Mouse (Mus musculus) Patski (cell line): Measurements from ENCODE around the gene Sf3b1. TPM values are rescaled to one million over a fixed set of nuclear protein-coding genes. Genes with fewer than 3 reads are reported as not detected.
"Not testable (repeated sequence)": the region's sequence is repeated elsewhere in the genome, so short reads cannot be mapped to it uniquely, and the experiment has no call there.

Experiments used
- ATAC-seq: fragments of 100-300 bp; one replicate; pipeline ENCODE4 v1.8.0; 2021
- CTCF ChIA-PET: fragments of 350-600 bp; sonication (Branson Sonifier 250); formaldehyde crosslinking; loops from one replicate; lab custom pipeline; 2022; ENCODE audit warnings: inconsistent platforms; lab: Charles Lee
- POLR2A ChIA-PET: fragments of 350-600 bp; sonication (Branson Sonifier 250); formaldehyde crosslinking; loops from one replicate; lab custom pipeline; 2022; ENCODE audit warnings: antibody characterized with exemption, inconsistent platforms; lab: Charles Lee
- DNase-seq: peaks from one replicate; pipeline ENCODE4 v3.0.0-alpha.2; 2011; ENCODE audit warnings: low read depth, low spot score
- H3K27me3 ChIP-seq: fragments of 371-371 bp; one replicate; pipeline ENCODE4 v1.5.1; 2021
- CTCF ChIP-seq: fragments of 100-300 bp; IDR thresholded peaks from one replicate; pipeline ENCODE4 v1.5.1; 2021
- in situ Hi-C: fragments of 300-500 bp; cut with MboI; formaldehyde crosslinking; loops from 3 replicates; pipeline ENCODE4 v1.11.1; 2018; ENCODE audit warnings: low pct_unique_long_range_greater_than_20kb, mixed read lengths
- polyA plus RNA-seq: library from polyadenylated mRNA; unstranded; gene quantifications from one replicate; pipeline ENCODE4 v1.2.3, GENCODE M21; 2021

Sf3b1 gene
- polyA plus RNA-seq, 1 experiment from 2014 or later = 147 TPM

DNA sequence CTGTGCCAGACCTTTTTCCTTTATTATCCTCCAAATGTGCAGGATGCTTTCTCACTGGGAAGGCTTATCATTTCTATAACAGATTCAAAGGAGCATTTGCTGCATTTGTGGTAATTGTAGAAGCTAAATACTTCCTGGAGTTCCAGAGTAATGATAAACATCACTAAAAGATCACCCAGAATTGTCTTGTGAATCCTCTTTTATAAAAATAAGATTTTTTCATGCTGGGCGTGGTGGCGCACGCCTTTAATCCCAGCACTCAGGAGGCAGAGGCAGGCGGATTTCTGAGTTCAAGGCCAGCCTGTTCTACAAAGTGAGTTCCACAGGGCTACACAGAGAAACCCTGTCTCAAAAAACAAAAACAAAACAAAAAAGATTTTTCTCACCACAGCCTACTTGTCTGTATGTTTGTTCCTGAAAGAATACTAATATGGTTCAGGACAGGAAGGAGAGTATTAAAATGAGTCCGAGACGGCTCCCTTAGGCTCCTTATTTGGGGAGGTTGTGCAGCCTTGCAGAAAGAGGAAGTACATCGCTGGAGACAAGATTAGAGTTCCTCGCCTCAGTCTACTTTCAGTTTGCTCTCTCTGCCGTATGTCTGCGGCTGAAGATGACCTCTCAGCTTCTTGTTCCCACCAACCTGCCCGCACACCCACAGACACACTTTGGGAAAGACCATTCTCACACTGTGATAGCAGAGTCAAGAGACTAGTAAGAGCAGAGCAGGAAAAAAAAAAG lies 1.4 kb upstream of the Sf3b1 start:
- in situ Hi-C loops = no loop called here
- H3K27me3 ChIP-seq = no peaks in the 10 kb centered on the region
- ChIA-PET POLR2A (no interaction called here), CTCF (interaction anchor here (1.0 kb wide), 1 partner anchor 16 kb away, joined by 4 read pairs; no protein-coding TSS in a partner anchor)
- ATAC-seq (no peak), DNase-seq (no peak)
- TF ChIP-seq CTCF = no peak

DNA sequence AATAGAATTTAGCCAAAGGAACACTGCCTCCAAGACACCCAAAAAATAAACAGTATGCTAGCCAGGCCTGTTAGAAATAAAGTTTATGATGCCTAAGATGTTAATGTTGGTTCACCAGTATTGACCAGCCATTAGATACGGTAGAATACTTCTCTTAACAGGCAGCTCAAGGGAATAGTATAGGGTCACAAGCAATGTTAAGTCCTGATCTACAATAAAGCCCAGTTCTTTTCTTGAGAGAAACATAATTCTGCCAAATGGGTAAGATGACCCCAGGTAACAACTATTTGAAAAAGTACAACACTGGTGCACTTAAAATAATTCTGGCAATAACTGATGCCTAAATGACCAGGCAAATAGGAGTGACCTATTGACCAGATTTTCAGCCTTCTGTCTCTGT lies 685 bp upstream of the Sf3b1 start:
- CTCF ChIA-PET = no interaction called here
- ATAC-seq (no peak), DNase-seq (no peak)
- no peak for TF ChIP-seq CTCF
- in situ Hi-C loops = no loop called here
- no peaks in the 10 kb centered on the region for H3K27me3 ChIP-seq
- POLR2A ChIA-PET = no interaction called here

DNA sequence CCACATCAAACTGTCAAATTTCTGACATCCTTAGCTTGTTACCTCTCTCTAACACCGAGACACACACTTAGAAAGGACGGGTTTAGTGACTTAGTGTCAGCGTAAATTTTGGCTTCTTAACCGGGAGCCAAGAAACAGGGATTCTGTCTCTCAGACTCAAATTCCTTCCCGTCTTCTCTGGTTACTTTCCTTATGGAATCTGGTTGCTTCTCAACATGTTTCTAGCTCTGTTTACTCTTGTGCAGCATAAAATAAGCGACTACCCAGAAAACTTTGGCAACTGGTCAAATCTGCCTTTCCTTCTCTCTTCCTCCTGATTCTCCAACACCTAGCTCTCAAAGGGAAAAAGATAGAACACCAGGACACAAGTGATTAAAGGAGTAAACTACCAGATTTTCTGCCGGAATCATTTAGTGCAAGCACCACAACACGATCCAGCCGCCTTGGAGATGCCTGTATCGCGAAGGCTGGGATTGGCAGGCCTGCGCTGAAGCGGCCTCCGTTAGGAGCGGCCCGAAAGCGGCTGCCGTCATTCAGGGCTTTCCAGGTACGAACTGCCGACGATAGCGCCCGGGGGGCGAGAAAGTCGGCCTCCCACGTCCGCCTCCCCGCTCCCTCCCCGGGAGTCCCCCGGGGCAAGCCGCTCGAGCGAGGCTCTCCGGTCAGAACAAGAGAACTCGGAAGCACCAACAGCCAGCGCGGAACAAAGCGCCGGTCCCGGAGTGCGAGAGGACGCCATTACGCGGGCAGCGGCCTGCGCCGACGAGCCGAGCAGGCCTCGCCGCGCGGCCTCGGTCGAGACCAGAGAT lies 633 bp downstream of the Sf3b1 start:
- no peak for TF ChIP-seq CTCF
- ChIA-PET POLR2A (no interaction called here), CTCF (interaction anchor here (1.2 kb wide), 1 partner anchor 10 kb away, joined by 3 read pairs; no protein-coding TSS in a partner anchor)
- H3K27me3 ChIP-seq = no peaks in the 10 kb centered on the region
- ATAC-seq (peak; percentile 55), DNase-seq (no peak)
- in situ Hi-C loops = no loop called here

DNA sequence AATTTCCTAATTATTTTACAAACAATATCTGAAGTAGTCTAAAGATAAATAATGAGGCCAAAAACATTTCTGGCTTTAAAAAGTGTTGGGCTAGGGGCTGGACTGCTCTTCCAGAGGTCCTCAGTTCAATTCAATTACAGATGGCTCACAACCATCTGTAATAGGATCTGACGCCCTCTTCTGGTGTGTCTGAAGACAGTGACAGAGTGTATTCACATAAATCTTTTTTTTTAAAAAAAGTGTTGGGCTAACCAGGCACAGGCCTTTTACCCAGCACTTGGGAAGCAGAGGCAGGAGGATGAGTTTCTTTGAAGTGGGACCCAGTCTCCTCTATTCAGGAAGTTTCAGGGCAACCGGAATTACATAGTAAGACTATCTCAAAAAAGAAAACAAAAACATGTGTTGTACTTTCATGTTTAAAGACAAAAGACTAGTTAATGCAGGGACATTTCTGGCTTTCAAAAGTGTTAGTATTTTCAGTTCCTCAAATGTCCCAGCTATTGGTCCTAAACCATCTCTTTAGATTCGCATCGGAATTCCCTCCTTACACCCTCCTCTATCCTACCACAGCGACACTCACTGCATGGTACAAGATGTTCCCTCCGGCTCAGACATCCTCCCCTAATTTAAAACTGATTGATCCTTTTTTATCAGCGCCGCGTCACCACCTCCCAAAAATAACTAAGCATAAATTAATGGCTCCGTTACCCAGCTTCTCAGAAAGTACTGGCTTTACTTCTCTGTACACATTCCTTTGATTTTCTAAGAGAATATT lies 1.4 kb downstream of the Sf3b1 start:
- peak; percentile 49 for TF ChIP-seq CTCF
- DNase-seq (no peak), ATAC-seq (no peak)
- ChIA-PET POLR2A (interaction anchor here (0.6 kb wide), 1 partner anchor 17 kb away, joined by 4 read pairs; no protein-coding TSS in a partner anchor), CTCF (interaction anchor here (1.2 kb wide), 1 partner anchor 9 kb away, joined by 3 read pairs; no protein-coding TSS in a partner anchor)
- H3K27me3 ChIP-seq = no peaks in the 10 kb centered on the region
- in situ Hi-C loops = no loop called here

DNA sequence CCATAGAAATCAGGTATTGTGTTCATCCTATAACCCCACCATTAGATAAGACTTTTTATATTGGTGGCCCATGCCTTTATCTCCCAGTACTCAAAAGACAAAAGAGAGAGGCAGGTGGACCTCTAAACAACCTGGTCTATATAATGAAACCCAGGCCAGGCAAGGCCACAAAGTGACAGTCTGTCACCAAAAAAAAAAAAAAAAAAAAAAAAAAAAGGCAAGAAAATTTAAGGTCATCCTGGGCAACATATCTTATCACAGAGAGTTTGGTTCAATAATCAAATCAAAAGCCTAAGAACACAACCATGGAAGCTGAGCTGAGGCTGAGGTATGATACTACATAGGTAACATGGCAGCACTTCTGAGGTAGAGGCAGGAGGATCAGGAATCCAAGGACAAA lies 5.4 kb downstream of the Sf3b1 start:
- in situ Hi-C loops = no loop called here
- POLR2A ChIA-PET = interaction anchor here (0.7 kb wide), 1 partner anchor 823 kb away, joined by 6 read pairs; no protein-coding TSS in a partner anchor
- no peak for ATAC-seq
- no peak for DNase-seq
- CTCF ChIA-PET = no interaction called here
- no peak for TF ChIP-seq CTCF
- no peaks in the 10 kb centered on the region for H3K27me3 ChIP-seq

DNA sequence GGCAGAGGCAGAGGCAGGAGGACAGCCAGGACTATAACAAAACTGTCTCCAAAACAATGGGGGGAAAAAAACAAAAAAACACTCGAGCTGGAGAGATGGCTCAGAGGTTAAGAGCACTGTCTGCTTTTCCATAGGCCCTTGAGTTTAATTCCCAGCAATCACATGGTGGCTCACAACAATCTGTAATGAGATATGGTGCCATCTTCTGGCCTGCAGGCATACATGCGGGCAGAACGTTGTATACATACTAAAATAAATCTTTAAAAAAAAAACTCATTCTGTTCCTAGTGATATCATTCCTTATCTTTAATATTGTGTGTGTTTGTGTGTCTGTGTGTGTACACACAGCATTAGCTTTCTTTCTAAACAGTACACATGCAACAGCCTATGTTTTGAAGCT lies 14.8 kb downstream of the Sf3b1 start:
- ATAC-seq (no peak), DNase-seq (no peak)
- TF ChIP-seq CTCF = peak; percentile 55
- in situ Hi-C loops = no loop called here
- H3K27me3 ChIP-seq = no peaks in the 10 kb centered on the region
- ChIA-PET POLR2A (no interaction called here), CTCF (interaction anchor here (0.8 kb wide), 1 partner anchor 9 kb away, joined by 3 read pairs; no protein-coding TSS in a partner anchor)

DNA sequence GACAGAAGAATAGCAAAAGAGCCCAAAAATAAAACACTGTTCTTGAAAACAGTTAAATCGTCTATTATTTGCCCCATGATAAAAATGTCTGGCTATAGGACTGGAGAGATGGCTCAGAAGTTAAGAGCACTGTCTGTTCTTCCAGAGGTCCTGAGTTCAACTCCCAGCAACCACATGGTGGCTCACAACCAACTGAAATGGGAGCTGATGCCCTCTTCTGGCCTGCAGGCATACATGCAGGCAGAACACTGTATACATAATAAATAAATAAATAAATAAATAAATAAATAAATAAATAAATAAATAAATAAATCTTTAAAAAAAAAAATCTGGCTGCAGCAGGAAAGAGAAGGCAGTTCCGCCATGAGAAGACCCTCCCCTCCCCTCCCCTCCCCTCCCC lies 19.0 kb downstream of the Sf3b1 start:
- DNase-seq, H3K27me3 ChIP-seq, in situ Hi-C loops, ATAC-seq, POLR2A ChIA-PET: not testable (repeated sequence)
- peak; percentile 61 for TF ChIP-seq CTCF
- CTCF ChIA-PET = interaction anchor here (0.8 to 2.9 kb wide), 3 partner anchors 11 to 156 kb away, joined by 3 to 10 read pairs (median 4); no protein-coding TSS in a partner anchor

DNA sequence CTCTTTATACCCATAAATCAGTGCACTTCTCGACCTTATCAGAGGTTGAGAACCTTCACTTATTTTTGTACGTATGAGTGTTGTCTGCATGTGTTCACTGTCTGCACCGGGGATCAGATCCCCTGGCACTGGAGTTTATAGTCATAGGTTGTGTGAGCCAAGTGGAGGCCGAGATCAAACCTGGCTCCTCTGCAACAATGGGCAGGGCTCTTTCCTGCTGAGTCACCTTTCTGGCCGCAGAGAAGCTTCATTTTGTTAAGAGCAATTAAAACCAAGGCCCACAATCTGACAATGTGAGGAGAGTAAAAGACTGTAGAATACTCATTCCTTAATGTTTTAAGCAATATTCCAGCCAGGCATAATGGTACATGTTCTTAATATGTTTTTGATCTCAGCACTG lies 33.7 kb downstream of the Sf3b1 start:
- ChIA-PET CTCF (interaction anchor here (1.0 to 1.7 kb wide), 2 partner anchors 9 to 10 kb away, joined by 4 read pairs; no protein-coding TSS in a partner anchor), POLR2A (no interaction called here)
- ATAC-seq (no peak), DNase-seq (no peak)
- TF ChIP-seq CTCF = no peak
- no peaks in the 10 kb centered on the region for H3K27me3 ChIP-seq
- in situ Hi-C loops = no loop called here

DNA sequence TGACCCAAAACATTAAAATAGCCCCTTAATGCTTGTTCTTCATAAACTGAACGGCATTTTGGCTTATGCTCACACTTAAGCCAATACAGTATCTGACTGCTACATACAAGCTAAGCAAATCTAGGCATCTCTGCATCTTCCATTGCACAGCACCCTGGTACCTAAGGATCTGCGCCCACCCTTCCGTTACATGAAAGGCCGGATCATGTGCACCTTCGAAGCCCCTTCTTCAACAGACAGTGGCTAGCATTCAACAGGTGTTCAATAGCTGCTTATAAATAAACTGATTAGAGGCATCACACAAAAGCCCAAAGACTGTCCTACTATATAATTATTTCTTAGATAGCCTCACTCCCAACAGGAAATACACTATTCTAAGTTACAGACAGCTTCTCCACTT lies 41.0 kb downstream of the Sf3b1 start:
- ChIA-PET CTCF (interaction anchor here (1.4 kb wide), 1 partner anchor 10 kb away, joined by 4 read pairs; no protein-coding TSS in a partner anchor), POLR2A (interaction anchor here (0.6 kb wide), 1 partner anchor 8 kb away, joined by 5 read pairs; no protein-coding TSS in a partner anchor)
- TF ChIP-seq CTCF = no peak
- H3K27me3 ChIP-seq = no peaks in the 10 kb centered on the region
- in situ Hi-C loops = no loop called here
- DNase-seq (no peak), ATAC-seq (no peak)

DNA sequence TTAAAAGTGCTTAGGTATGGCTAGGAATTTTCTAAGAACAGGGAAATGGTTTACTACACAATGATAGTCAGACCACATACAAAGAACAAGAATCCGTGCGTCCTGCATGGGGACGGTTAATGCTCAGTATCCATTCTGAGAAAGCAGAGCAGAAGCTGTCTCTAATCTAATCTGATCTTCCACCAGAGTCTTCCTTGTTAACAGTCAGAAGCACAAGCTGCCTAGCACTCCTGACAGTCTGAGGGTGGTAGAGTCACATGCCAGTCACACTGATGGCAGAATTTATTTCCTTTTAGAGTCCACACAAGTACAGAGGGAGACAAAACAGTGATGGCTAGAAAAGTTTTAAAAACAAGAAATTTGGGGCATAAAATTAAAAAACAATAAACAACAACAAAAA lies 41.5 kb downstream of the Sf3b1 start:
- ATAC-seq (no peak), DNase-seq (no peak)
- ChIA-PET POLR2A (no interaction called here), CTCF (interaction anchor here (1.4 kb wide), 1 partner anchor 10 kb away, joined by 4 read pairs; no protein-coding TSS in a partner anchor)
- no peaks in the 10 kb centered on the region for H3K27me3 ChIP-seq
- no peak for TF ChIP-seq CTCF
- in situ Hi-C loops = no loop called here
